Mouse (Mus musculus): ENCODE measurements at regions not wholly inside any gene's neighbourhood (a gene's known extent, or its start where the extent isn't known, plus 50 kb on each side); places are given as distances from the start of the nearest gene placed in this dataset.

GRCm38 (mm10) chrX:99319163-99319562, 151.9 kb downstream of the Pja1 start:
- Histone ChIP-seq H3K4me3 (ENCODE audit: control insufficient read depth, low read depth, low read length) (no peak overlapping the region), H3K4me1 (ENCODE audit: control insufficient read depth, insufficient read depth, low read length) (no peaks in the 10 kb centered on the region), H3K36me3 (ENCODE audit: control insufficient read depth, insufficient read depth, low read length) (no peaks in the 10 kb centered on the region), H3K27ac (ENCODE audit: control insufficient read depth, insufficient read depth, low read depth, low read length) (no peak overlapping the region), H3K27me3 (ENCODE audit: control insufficient read depth, insufficient read depth, low read length) (no peaks in the 10 kb centered on the region)
- TF ChIP-seq CTCF (IDR thresholded peaks at IDR 0.05; ENCODE audit: control insufficient read depth, insufficient read depth, insufficient replicate concordance, low read depth, low read length) (no peak), POLR2A (IDR thresholded peaks at IDR 0.05; ENCODE audit: control insufficient read depth, low read depth, low read length) (no peak)

GRCm38 (mm10) chrX:99318141-99318540, 152.9 kb downstream of the Pja1 start:
- Histone ChIP-seq H3K4me3 (ENCODE audit: control insufficient read depth, low read depth, low read length) (no peak overlapping the region), H3K4me1 (ENCODE audit: control insufficient read depth, insufficient read depth, low read length) (no peaks in the 10 kb centered on the region), H3K27me3 (ENCODE audit: control insufficient read depth, insufficient read depth, low read length) (no peaks in the 10 kb centered on the region), H3K27ac (ENCODE audit: control insufficient read depth, insufficient read depth, low read depth, low read length) (no peak overlapping the region), H3K36me3 (ENCODE audit: control insufficient read depth, insufficient read depth, low read length) (no peaks in the 10 kb centered on the region)
- no peak for TF ChIP-seq CTCF (IDR thresholded peaks at IDR 0.05; ENCODE audit: control insufficient read depth, insufficient read depth, insufficient replicate concordance, low read depth, low read length)
- TF ChIP-seq POLR2A (IDR thresholded peaks at IDR 0.05; ENCODE audit: control insufficient read depth, low read depth, low read length), result no peak

GRCm38 (mm10) chrX:99317736-99318135, 153.3 kb downstream of the Pja1 start:
- Histone ChIP-seq H3K27ac (ENCODE audit: control insufficient read depth, insufficient read depth, low read depth, low read length) (no peak overlapping the region), H3K36me3 (ENCODE audit: control insufficient read depth, insufficient read depth, low read length) (no peaks in the 10 kb centered on the region), H3K4me3 (ENCODE audit: control insufficient read depth, low read depth, low read length) (no peak overlapping the region), H3K27me3 (ENCODE audit: control insufficient read depth, insufficient read depth, low read length) (no peaks in the 10 kb centered on the region), H3K4me1 (ENCODE audit: control insufficient read depth, insufficient read depth, low read length) (no peaks in the 10 kb centered on the region)
- TF ChIP-seq POLR2A (IDR thresholded peaks at IDR 0.05; ENCODE audit: control insufficient read depth, low read depth, low read length) (no peak), CTCF (IDR thresholded peaks at IDR 0.05; ENCODE audit: control insufficient read depth, insufficient read depth, insufficient replicate concordance, low read depth, low read length) (no peak)

GRCm38 (mm10) chrX:99316410-99317056, 154.5 kb downstream of the Pja1 start:
- Histone ChIP-seq H3K36me3 (ENCODE audit: control insufficient read depth, insufficient read depth, low read length) (no peaks in the 10 kb centered on the region), H3K27ac (ENCODE audit: control insufficient read depth, insufficient read depth, low read depth, low read length) (no peak overlapping the region), H3K4me1 (ENCODE audit: control insufficient read depth, insufficient read depth, low read length) (no peaks in the 10 kb centered on the region), H3K27me3 (ENCODE audit: control insufficient read depth, insufficient read depth, low read length) (no peaks in the 10 kb centered on the region), H3K4me3 (ENCODE audit: control insufficient read depth, low read depth, low read length) (no peak overlapping the region)
- TF ChIP-seq POLR2A (IDR thresholded peaks at IDR 0.05; ENCODE audit: control insufficient read depth, low read depth, low read length) (no peak), CTCF (IDR thresholded peaks at IDR 0.05; ENCODE audit: control insufficient read depth, insufficient read depth, insufficient replicate concordance, low read depth, low read length) (no peak)

GRCm38 (mm10) chrX:99299110-99299509, 163.2 kb downstream of the Efnb1 start:
- Histone ChIP-seq H3K4me1 (ENCODE audit: control insufficient read depth, insufficient read depth, low read length) (no peaks in the 10 kb centered on the region), H3K36me3 (ENCODE audit: control insufficient read depth, insufficient read depth, low read length) (no peaks in the 10 kb centered on the region), H3K27me3 (ENCODE audit: control insufficient read depth, insufficient read depth, low read length) (no peaks in the 10 kb centered on the region), H3K4me3 (ENCODE audit: control insufficient read depth, low read depth, low read length) (no peak overlapping the region), H3K27ac (ENCODE audit: control insufficient read depth, insufficient read depth, low read depth, low read length) (no peak overlapping the region)
- TF ChIP-seq CTCF (IDR thresholded peaks at IDR 0.05; ENCODE audit: control insufficient read depth, insufficient read depth, insufficient replicate concordance, low read depth, low read length) (no peak), POLR2A (IDR thresholded peaks at IDR 0.05; ENCODE audit: control insufficient read depth, low read depth, low read length) (no peak)

- H3K36me3 ChIP-seq (ENCODE audit: control insufficient read depth, insufficient read depth, low read length), result no peaks in the 10 kb centered on the region
- no peaks in the 10 kb centered on the region for H3K27me3 ChIP-seq (ENCODE audit: control insufficient read depth, insufficient read depth, low read length)
- TF ChIP-seq POLR2A (IDR thresholded peaks at IDR 0.05; ENCODE audit: control insufficient read depth, low read depth, low read length) (no peak), CTCF (IDR thresholded peaks at IDR 0.05; ENCODE audit: control insufficient read depth, insufficient read depth, insufficient replicate concordance, low read depth, low read length) (no peak)
- no peak overlapping the region for H3K4me3 ChIP-seq (ENCODE audit: control insufficient read depth, low read depth, low read length)
- H3K4me1 ChIP-seq (ENCODE audit: control insufficient read depth, insufficient read depth, low read length), result peaks cover 3% of the 10 kb centered on the region
- no peak overlapping the region for H3K27ac ChIP-seq (ENCODE audit: control insufficient read depth, insufficient read depth, low read depth, low read length)
Measured at GRCm38 (mm10) chrX:99294726-99295125, 158.8 kb downstream of the Efnb1 start.

GRCm38 (mm10) chrX:99293967-99294366, 158.0 kb downstream of the Efnb1 start:
- Histone ChIP-seq H3K4me3 (ENCODE audit: control insufficient read depth, low read depth, low read length) (no peak overlapping the region), H3K27ac (ENCODE audit: control insufficient read depth, insufficient read depth, low read depth, low read length) (no peak overlapping the region), H3K4me1 (ENCODE audit: control insufficient read depth, insufficient read depth, low read length) (peaks cover 3% of the 10 kb centered on the region), H3K27me3 (ENCODE audit: control insufficient read depth, insufficient read depth, low read length) (no peaks in the 10 kb centered on the region), H3K36me3 (ENCODE audit: control insufficient read depth, insufficient read depth, low read length) (no peaks in the 10 kb centered on the region)
- TF ChIP-seq POLR2A (IDR thresholded peaks at IDR 0.05; ENCODE audit: control insufficient read depth, low read depth, low read length) (no peak), CTCF (IDR thresholded peaks at IDR 0.05; ENCODE audit: control insufficient read depth, insufficient read depth, insufficient replicate concordance, low read depth, low read length) (no peak)
